Mouse (Mus musculus): Measurements from ENCODE around the gene Bdh2. TPM values are rescaled to one million over a fixed set of nuclear protein-coding genes. Genes with fewer than 3 reads are reported as not detected.

Bdh2 gene
- polyA plus RNA-seq, 1 experiment, result 3.9 TPM

DNA sequence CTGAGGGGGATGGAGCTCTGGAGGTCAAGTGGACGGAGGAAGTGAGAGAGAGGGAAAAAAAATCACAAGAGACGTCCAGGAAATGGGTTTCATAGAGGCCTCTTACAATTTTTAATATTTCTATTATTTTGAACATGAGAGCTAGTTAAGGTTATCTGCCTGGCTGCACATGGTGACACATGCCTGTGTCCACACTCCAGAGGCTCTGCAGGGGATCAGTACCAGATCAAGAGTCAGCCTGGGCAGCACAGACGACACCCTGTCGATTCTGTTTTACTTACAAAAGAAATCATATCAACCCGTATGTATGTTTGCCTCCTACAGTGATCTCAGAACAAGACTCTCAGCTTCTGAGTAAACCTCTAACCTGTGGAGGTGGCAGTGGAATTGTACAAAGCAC, 12.4 kb upstream of the Bdh2 start:
- Histone ChIP-seq H3K4me2 (ENCODE audit: low read depth) (no peak overlapping the region), H3K79me2 (ENCODE audit: control insufficient read depth, insufficient read depth) (no peaks in the 10 kb centered on the region), H3K4me3 (no peak overlapping the region), H3K36me3 (ENCODE audit: control insufficient read depth, insufficient read depth) (peaks cover 28% of the 10 kb centered on the region), H3K27me3 (ENCODE audit: control insufficient read depth, insufficient read depth, insufficient read length) (no peaks in the 10 kb centered on the region), H3ac (ENCODE audit: control insufficient read depth, insufficient read length) (no peak overlapping the region)
- TF ChIP-seq POLR2AphosphoS2 (IDR thresholded peaks at IDR 0.05; ENCODE audit: insufficient read length, low read depth), result no peak
- TF ChIP-seq USF1 (IDR thresholded peaks at IDR 0.05; ENCODE audit: low read depth), result no peak
- no peak for TF ChIP-seq CEBPB (IDR thresholded peaks at IDR 0.05; ENCODE audit: insufficient read depth, poor library complexity, severe bottlenecking)
- TF ChIP-seq MYOG (IDR thresholded peaks at IDR 0.05; ENCODE audit: control insufficient read depth in 1 of 3, insufficient read depth in 1 of 3, insufficient read length in 2 of 3, low read depth in 2 of 3), result no peak
- no peak for TF ChIP-seq MYOD1 (IDR thresholded peaks at IDR 0.05; ENCODE audit: control insufficient read depth in 1 of 3, insufficient read length in 2 of 3, low read depth in 2 of 3)
- no peak for TF ChIP-seq POLR2A (IDR thresholded peaks at IDR 0.05; ENCODE audit: insufficient read length, low read depth)
- no peak for TF ChIP-seq REST (IDR thresholded peaks at IDR 0.05; ENCODE audit: insufficient read depth, insufficient read length)
- no peak for TF ChIP-seq E2F4 (IDR thresholded peaks at IDR 0.05; ENCODE audit: insufficient read depth)
- TF ChIP-seq TCF3 (IDR thresholded peaks at IDR 0.05; ENCODE audit: insufficient read length, low read depth), result no peak
- no peak for TF ChIP-seq MAX (IDR thresholded peaks at IDR 0.05; ENCODE audit: low read depth)
- TF ChIP-seq SRF (IDR thresholded peaks at IDR 0.05; ENCODE audit: control insufficient read depth, insufficient read length, low read depth), result no peak
- no peak for TF ChIP-seq TCF12 (IDR thresholded peaks at IDR 0.05; ENCODE audit: insufficient read depth, poor library complexity, severe bottlenecking)

DNA sequence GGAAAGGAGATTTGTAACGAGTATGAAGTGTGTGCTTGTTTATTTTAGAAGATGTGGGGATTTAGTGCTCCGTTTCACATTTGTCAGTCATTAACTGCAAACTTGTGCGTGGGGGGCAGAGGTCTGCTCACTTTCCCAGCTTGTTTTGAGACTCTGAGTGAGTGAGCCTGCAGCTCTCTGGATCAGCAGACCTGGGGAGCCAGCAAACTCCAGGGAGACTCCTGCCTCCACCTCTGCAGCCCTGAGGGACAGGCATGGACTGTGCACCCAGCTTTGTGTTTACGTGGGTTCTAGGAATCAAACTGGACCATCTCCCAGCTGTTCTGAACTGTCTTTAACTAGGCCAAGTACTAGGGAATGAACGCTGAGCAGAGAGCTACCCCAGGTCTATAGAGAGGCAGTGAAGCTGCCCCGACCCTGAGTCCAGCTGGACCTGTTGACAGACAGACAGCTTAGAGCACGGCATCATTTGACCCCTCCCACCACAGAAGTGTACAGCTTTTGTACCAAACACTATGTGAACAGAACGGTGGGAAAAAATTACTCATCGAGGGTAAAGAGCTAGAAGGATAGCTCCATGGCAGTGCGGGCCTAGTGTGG, 11.5 kb upstream of the Bdh2 start:
- TF ChIP-seq REST (IDR thresholded peaks at IDR 0.05; ENCODE audit: insufficient read depth, insufficient read length), result no peak
- TF ChIP-seq SRF (IDR thresholded peaks at IDR 0.05; ENCODE audit: control insufficient read depth, insufficient read length, low read depth), result no peak
- no peak for TF ChIP-seq POLR2A (IDR thresholded peaks at IDR 0.05; ENCODE audit: insufficient read length, low read depth)
- no peak for TF ChIP-seq MYOG (IDR thresholded peaks at IDR 0.05; ENCODE audit: control insufficient read depth in 1 of 3, insufficient read depth in 1 of 3, insufficient read length in 2 of 3, low read depth in 2 of 3)
- no peak for TF ChIP-seq CEBPB (IDR thresholded peaks at IDR 0.05; ENCODE audit: insufficient read depth, poor library complexity, severe bottlenecking)
- TF ChIP-seq MYOD1 (IDR thresholded peaks at IDR 0.05; ENCODE audit: control insufficient read depth in 1 of 3, insufficient read length in 2 of 3, low read depth in 2 of 3), result no peak
- TF ChIP-seq USF1 (IDR thresholded peaks at IDR 0.05; ENCODE audit: low read depth), result no peak
- no peak for TF ChIP-seq TCF12 (IDR thresholded peaks at IDR 0.05; ENCODE audit: insufficient read depth, poor library complexity, severe bottlenecking)
- TF ChIP-seq POLR2AphosphoS2 (IDR thresholded peaks at IDR 0.05; ENCODE audit: insufficient read length, low read depth), result no peak
- TF ChIP-seq E2F4 (IDR thresholded peaks at IDR 0.05; ENCODE audit: insufficient read depth), result no peak
- TF ChIP-seq MAX (IDR thresholded peaks at IDR 0.05; ENCODE audit: low read depth), result no peak
- no peak for TF ChIP-seq TCF3 (IDR thresholded peaks at IDR 0.05; ENCODE audit: insufficient read length, low read depth)
- Histone ChIP-seq H3K27me3 (ENCODE audit: control insufficient read depth, insufficient read depth, insufficient read length) (no peaks in the 10 kb centered on the region), H3K79me2 (ENCODE audit: control insufficient read depth, insufficient read depth) (no peaks in the 10 kb centered on the region), H3ac (ENCODE audit: control insufficient read depth, insufficient read length) (no peak overlapping the region), H3K4me2 (ENCODE audit: low read depth) (no peak overlapping the region), H3K4me3 (no peak overlapping the region), H3K36me3 (ENCODE audit: control insufficient read depth, insufficient read depth) (peaks cover 28% of the 10 kb centered on the region)

DNA sequence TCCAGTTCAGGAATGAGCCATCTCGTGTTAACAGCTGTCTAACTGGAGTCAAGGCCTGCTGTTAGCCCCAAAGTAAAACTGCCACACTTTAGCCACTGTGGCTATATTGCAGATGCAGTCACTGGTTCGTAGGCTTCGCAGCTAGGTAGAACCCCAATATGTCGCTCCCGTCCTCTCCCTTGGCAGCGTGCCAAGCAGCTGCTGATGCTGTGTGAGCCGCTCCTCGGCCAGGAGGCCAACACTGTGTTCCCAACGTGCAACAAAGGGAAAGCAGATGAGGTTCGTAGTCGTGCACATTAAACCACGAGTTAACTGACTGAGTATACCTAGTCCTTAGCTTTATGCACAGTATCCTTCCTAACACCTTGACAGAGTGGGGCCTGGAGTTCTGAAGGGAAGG, 8.4 kb upstream of the Bdh2 start:
- Histone ChIP-seq H3K36me3 (ENCODE audit: control insufficient read depth, insufficient read depth) (peaks cover 11% of the 10 kb centered on the region), H3K27me3 (ENCODE audit: control insufficient read depth, insufficient read depth, insufficient read length) (no peaks in the 10 kb centered on the region), H3K4me3 (no peak overlapping the region), H3K4me2 (ENCODE audit: low read depth) (no peak overlapping the region), H3ac (ENCODE audit: control insufficient read depth, insufficient read length) (no peak overlapping the region), H3K79me2 (ENCODE audit: control insufficient read depth, insufficient read depth) (no peaks in the 10 kb centered on the region)
- no peak for TF ChIP-seq POLR2A (IDR thresholded peaks at IDR 0.05; ENCODE audit: insufficient read length, low read depth)
- no peak for TF ChIP-seq TCF3 (IDR thresholded peaks at IDR 0.05; ENCODE audit: insufficient read length, low read depth)
- no peak for TF ChIP-seq CEBPB (IDR thresholded peaks at IDR 0.05; ENCODE audit: insufficient read depth, poor library complexity, severe bottlenecking)
- TF ChIP-seq TCF12 (IDR thresholded peaks at IDR 0.05; ENCODE audit: insufficient read depth, poor library complexity, severe bottlenecking), result no peak
- no peak for TF ChIP-seq MAX (IDR thresholded peaks at IDR 0.05; ENCODE audit: low read depth)
- TF ChIP-seq REST (IDR thresholded peaks at IDR 0.05; ENCODE audit: insufficient read depth, insufficient read length), result no peak
- no peak for TF ChIP-seq USF1 (IDR thresholded peaks at IDR 0.05; ENCODE audit: low read depth)
- TF ChIP-seq E2F4 (IDR thresholded peaks at IDR 0.05; ENCODE audit: insufficient read depth), result no peak
- TF ChIP-seq POLR2AphosphoS2 (IDR thresholded peaks at IDR 0.05; ENCODE audit: insufficient read length, low read depth), result no peak
- no peak for TF ChIP-seq MYOD1 (IDR thresholded peaks at IDR 0.05; ENCODE audit: control insufficient read depth in 1 of 3, insufficient read length in 2 of 3, low read depth in 2 of 3)
- no peak for TF ChIP-seq SRF (IDR thresholded peaks at IDR 0.05; ENCODE audit: control insufficient read depth, insufficient read length, low read depth)
- no peak for TF ChIP-seq MYOG (IDR thresholded peaks at IDR 0.05; ENCODE audit: control insufficient read depth in 1 of 3, insufficient read depth in 1 of 3, insufficient read length in 2 of 3, low read depth in 2 of 3)

DNA sequence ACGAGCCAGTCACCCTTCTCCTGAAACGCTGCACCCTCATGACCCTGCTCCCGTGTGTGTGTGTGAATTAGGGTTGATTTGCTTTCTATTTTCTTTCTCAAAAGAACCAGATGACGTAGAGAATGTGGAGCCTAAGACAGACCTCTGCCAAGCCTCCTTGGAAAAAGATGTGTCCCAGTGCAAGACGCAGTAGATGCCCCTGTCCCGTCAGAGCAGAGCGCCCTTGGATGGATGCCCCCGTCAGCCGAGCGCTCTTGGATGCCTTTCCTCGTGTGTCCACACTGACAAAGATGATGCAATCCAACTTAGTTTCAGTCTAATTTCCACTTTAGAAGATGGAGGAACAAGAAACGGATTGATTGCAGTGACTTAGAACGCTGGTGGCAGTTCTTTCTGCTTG, 8.0 kb upstream of the Bdh2 start:
- no peaks in the 10 kb centered on the region for H3K79me2 ChIP-seq (ENCODE audit: control insufficient read depth, insufficient read depth)
- no peak for TF ChIP-seq REST (IDR thresholded peaks at IDR 0.05; ENCODE audit: insufficient read depth, insufficient read length)
- TF ChIP-seq POLR2AphosphoS2 (IDR thresholded peaks at IDR 0.05; ENCODE audit: insufficient read length, low read depth), result no peak
- no peak for TF ChIP-seq TCF3 (IDR thresholded peaks at IDR 0.05; ENCODE audit: insufficient read length, low read depth)
- TF ChIP-seq MYOG (IDR thresholded peaks at IDR 0.05; ENCODE audit: control insufficient read depth in 1 of 3, insufficient read depth in 1 of 3, insufficient read length in 2 of 3, low read depth in 2 of 3), result no peak
- H3K27me3 ChIP-seq (ENCODE audit: control insufficient read depth, insufficient read depth, insufficient read length), result no peaks in the 10 kb centered on the region
- H3K4me3 ChIP-seq, result no peak overlapping the region
- peaks cover 11% of the 10 kb centered on the region for H3K36me3 ChIP-seq (ENCODE audit: control insufficient read depth, insufficient read depth)
- no peak overlapping the region for H3ac ChIP-seq (ENCODE audit: control insufficient read depth, insufficient read length)
- H3K4me2 ChIP-seq (ENCODE audit: low read depth), result no peak overlapping the region
